Mouse (Mus musculus): ENCODE results near the gene Fgb. TPM values are rescaled to one million over a fixed set of nuclear protein-coding genes. Genes with fewer than 3 reads are reported as not detected.

Gene Fgb
- polyA plus RNA-seq, 1 experiment, result not detected

DNA sequence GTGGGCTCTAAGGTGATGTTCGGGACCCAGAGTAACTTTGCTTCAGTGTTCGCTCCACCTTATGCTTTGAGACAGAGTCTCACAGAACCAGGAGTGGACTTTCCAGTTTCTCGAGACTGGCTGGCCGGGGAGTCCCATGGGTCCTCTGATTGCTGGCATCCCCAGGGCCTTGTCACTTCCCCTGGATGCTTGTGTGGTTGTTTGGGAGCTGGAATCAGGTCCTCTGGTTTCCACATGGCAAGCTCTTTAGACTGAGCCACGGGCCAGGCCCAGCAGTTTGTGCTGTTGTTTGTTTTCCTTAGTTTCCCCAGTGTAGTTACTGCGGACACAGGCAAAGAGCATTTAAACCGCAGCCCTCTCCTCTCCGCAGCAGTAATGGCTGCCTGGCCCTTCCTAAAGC lies 15.9 kb downstream of the Fgb start:
- Histone ChIP-seq H3K4me1 (ENCODE audit: control insufficient read depth, insufficient read depth, low read length) (no peaks in the 10 kb centered on the region), H3K27ac (ENCODE audit: insufficient read depth, low read depth, low read length) (no peak overlapping the region), H3K4me3 (ENCODE audit: insufficient read depth, low read length) (no peak overlapping the region)
- TF ChIP-seq CTCF (IDR thresholded peaks at IDR 0.05; ENCODE audit: low read depth, low read length), result no peak
- TF ChIP-seq POLR2A (IDR thresholded peaks at IDR 0.05; ENCODE audit: borderline replicate concordance, low read depth, low read length), result no peak

DNA sequence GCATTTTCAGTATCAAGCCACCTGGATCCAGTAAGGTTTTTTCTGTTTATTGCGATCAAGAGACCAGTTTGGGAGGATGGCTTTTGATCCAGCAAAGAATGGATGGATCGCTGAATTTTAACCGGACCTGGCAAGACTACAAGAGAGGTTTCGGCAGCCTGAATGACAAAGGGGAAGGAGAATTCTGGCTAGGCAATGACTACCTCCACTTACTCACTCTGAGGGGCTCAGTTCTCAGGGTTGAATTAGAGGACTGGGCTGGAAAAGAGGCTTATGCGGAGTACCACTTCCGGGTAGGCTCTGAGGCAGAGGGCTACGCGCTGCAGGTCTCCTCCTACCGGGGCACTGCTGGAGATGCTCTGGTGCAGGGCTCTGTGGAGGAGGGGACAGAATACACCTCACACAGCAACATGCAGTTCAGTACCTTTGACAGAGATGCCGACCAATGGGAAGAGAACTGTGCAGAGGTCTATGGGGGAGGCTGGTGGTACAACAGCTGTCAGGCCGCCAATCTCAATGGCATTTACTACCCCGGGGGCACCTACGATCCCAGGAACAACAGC lies 16.8 kb downstream of the Fgb start:
- Histone ChIP-seq H3K27ac (ENCODE audit: insufficient read depth, low read depth, low read length) (no peak overlapping the region), H3K4me3 (ENCODE audit: insufficient read depth, low read length) (no peak overlapping the region), H3K4me1 (ENCODE audit: control insufficient read depth, insufficient read depth, low read length) (no peaks in the 10 kb centered on the region)
- TF ChIP-seq POLR2A (IDR thresholded peaks at IDR 0.05; ENCODE audit: borderline replicate concordance, low read depth, low read length) (no peak), CTCF (IDR thresholded peaks at IDR 0.05; ENCODE audit: low read depth, low read length) (no peak)

DNA sequence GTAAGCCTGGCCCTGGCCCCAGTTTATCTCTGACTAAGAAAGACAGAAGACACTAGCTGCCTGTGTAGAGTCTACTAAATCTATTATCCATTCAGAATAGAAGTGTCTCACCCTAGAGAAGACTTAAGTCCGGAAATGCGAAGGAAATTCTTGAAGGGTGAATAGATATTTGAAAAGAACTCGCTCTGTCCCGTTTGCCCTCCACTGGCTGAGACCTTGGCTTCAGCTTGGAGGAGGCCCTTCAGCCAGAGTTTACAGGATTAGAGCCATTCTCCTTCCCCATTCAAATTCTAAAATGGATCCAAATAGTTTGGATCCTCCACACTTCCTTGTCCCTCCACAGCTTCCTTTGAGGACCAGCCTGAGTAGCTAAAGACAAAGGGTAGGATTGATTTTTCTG lies 19.3 kb downstream of the Fgb start:
- TF ChIP-seq CTCF (IDR thresholded peaks at IDR 0.05; ENCODE audit: low read depth, low read length) (no peak), POLR2A (IDR thresholded peaks at IDR 0.05; ENCODE audit: borderline replicate concordance, low read depth, low read length) (no peak)
- no peak overlapping the region for H3K4me3 ChIP-seq (ENCODE audit: insufficient read depth, low read length)
- no peaks in the 10 kb centered on the region for H3K4me1 ChIP-seq (ENCODE audit: control insufficient read depth, insufficient read depth, low read length)
- H3K27ac ChIP-seq (ENCODE audit: insufficient read depth, low read depth, low read length), result no peak overlapping the region

DNA sequence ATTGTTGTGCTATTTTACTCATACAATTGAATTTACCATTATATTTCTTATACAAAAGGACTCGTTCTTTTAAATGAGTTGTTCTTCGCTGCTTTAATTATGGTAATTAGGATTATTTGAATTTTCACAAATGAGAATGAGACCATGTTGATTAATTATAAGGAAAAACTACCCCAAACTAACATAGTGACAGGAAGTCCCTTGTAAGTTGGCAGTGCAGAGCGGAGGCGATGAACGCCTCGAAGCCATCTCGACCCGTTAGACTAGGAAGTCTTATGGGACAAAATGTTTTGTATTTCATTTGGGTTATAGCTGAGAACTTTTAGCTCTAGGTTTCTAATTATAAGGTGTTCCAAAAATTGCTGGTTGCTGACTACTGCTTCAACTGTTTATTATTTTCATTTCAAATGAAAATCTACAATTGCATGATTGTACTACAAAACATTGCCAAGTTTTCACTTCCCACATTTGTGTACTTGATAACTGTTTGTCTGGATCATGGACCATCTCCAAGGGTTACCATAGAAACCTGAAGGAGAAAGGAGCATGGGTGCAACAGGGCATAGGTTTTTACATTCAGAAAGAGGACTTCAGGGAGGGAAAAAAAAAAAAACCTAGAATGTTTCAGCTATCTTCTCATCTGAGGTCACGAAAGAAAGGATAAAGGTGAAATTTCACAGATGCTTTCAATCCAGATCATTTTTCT lies 22.0 kb downstream of the Fgb start:
- no peaks in the 10 kb centered on the region for H3K4me1 ChIP-seq (ENCODE audit: control insufficient read depth, insufficient read depth, low read length)
- no peak for TF ChIP-seq POLR2A (IDR thresholded peaks at IDR 0.05; ENCODE audit: borderline replicate concordance, low read depth, low read length)
- no peak for TF ChIP-seq CTCF (IDR thresholded peaks at IDR 0.05; ENCODE audit: low read depth, low read length)
- H3K4me3 ChIP-seq (ENCODE audit: insufficient read depth, low read length), result no peak overlapping the region
- H3K27ac ChIP-seq (ENCODE audit: insufficient read depth, low read depth, low read length), result no peak overlapping the region

DNA sequence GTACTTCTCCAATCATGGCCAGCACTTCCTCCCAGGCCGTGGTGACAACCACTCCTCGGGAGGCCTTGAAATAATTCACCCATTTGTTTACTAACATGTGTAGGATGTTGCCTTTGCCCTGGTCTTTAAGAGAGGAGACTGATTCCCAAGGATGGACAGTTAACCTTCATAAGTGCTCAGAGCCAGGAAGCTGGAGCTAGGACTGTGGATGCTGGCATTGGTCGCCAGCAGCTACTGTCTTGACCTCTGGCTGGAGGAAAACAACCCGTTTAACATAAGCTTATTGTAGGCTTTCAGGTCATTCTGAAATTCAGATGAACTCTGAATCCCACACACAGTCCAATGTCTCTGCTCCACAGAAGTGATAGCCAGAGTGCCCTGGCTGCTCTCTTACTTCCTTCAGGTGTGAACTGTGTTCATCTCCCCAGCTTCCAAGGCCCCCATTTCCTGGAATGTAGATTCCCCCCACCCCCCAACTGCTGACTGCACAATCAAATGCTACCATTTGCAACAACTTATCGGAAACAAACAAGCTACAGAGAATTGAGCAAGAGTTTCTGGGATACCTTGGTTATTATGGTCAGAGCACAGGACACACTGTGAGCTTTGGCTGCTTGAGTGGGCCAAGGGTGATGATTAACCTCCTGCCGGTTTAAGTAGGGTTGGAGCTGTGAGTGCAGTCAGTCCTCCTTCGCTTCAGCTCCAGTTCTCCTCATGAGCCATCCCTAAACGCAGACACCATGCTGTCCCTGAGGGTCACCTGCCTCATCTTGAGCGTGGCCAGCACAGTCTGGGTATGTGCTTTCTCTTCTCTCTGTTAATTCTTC lies 24.0 kb downstream of the Fgb start, which contains the start of gene Fga:
Gene Fga (plus strand): TSS at position 602 of the 827 bp plus-strand sequence.
- Histone ChIP-seq H3K4me1 (ENCODE audit: control insufficient read depth, insufficient read depth, low read length) (no peaks in the 10 kb centered on the region), H3K27ac (ENCODE audit: insufficient read depth, low read depth, low read length) (no peak within 1 kb of the TSS), H3K4me3 (ENCODE audit: insufficient read depth, low read length) (no peak within 1 kb of the TSS)
- TF ChIP-seq CTCF (IDR thresholded peaks at IDR 0.05; ENCODE audit: low read depth, low read length), result no peak
- no peak for TF ChIP-seq POLR2A (IDR thresholded peaks at IDR 0.05; ENCODE audit: borderline replicate concordance, low read depth, low read length)

DNA sequence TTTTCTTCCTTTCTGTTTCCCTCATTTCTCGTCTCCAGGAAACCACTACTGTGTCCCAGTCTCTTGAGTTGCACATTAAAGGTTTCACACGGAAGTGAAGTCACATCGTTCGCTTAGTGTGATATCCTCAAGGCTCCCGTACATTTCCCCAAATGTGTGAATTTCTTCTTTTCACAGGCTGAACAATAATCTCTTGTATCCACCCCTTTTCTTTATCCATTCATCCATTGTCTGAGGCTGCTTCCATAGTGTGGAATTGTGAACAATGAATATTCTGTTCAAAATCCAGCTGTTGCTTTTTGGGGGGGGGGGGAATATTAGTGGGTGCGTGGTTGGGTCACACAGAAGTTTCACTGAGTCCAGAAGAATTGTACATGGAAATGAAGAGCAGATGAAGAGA lies 24.6 kb downstream of the Fgb start:
- TF ChIP-seq POLR2A (IDR thresholded peaks at IDR 0.05; ENCODE audit: borderline replicate concordance, low read depth, low read length), result no peak
- no peak for TF ChIP-seq CTCF (IDR thresholded peaks at IDR 0.05; ENCODE audit: low read depth, low read length)
- no peak overlapping the region for H3K4me3 ChIP-seq (ENCODE audit: insufficient read depth, low read length)
- H3K27ac ChIP-seq (ENCODE audit: insufficient read depth, low read depth, low read length), result no peak overlapping the region
- no peaks in the 10 kb centered on the region for H3K4me1 ChIP-seq (ENCODE audit: control insufficient read depth, insufficient read depth, low read length)

DNA sequence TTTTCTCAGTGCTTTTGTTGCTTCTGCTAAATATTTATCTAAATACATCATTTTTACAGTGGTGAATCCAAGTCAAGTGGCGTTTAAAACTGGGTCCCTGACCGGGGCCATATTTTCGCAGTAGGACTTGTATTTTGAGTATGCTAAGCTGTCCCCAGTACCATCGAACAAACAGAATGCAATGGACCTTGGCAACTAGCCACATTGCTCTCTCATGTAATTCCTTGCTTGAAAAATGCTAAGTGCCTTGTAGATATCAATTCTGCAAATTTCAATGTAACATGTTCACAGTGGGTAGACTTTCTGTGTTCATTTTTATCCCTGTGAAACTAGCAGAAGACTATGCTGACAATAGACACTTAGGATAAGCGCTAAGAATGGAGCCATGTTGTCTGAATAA lies 28.5 kb downstream of the Fgb start:
- TF ChIP-seq POLR2A (IDR thresholded peaks at IDR 0.05; ENCODE audit: borderline replicate concordance, low read depth, low read length) (no peak), CTCF (IDR thresholded peaks at IDR 0.05; ENCODE audit: low read depth, low read length) (no peak)
- H3K4me1 ChIP-seq (ENCODE audit: control insufficient read depth, insufficient read depth, low read length), result no peaks in the 10 kb centered on the region
- no peak overlapping the region for H3K27ac ChIP-seq (ENCODE audit: insufficient read depth, low read depth, low read length)
- H3K4me3 ChIP-seq (ENCODE audit: insufficient read depth, low read length), result no peak overlapping the region

DNA sequence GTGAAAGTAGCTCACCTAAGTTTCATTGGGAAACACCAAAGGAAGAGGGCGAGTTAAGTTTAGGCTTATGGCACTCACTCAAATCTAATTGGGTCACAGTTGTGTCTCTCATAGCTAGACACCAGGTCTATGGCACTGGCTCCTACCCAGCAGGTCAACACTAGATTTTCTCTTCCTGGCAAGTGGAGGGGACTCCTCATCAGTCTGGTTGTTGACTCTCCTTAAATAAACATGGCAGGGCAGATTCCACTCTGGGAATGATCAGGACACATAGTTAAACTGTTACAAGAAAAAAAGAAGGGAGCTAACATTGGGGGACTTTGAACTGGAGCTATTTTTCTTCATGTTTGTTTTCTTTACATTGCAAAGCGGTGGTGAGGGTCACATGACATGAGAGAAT lies 29.3 kb downstream of the Fgb start:
- Histone ChIP-seq H3K4me3 (ENCODE audit: insufficient read depth, low read length) (no peak overlapping the region), H3K4me1 (ENCODE audit: control insufficient read depth, insufficient read depth, low read length) (no peaks in the 10 kb centered on the region), H3K27ac (ENCODE audit: insufficient read depth, low read depth, low read length) (no peak overlapping the region)
- TF ChIP-seq CTCF (IDR thresholded peaks at IDR 0.05; ENCODE audit: low read depth, low read length) (no peak), POLR2A (IDR thresholded peaks at IDR 0.05; ENCODE audit: borderline replicate concordance, low read depth, low read length) (no peak)

DNA sequence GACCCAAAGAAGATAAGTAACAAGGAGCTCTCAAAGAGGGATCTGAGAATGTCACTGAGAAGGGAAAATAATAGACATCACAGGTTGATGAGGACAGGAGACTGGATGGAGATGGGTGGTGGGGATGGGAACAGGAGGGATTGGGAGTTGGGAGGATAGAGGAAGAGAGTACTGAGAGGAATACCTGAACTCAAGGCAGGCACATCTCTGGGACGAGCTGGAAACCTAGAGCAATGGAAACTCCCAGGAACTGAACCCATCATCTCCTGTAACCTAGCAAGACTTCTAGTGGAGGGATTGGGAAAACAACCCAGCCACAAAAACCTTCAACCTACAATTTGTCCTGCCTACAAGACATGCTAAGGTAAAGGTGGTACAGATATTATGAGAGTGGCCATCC lies 33.4 kb downstream of the Fgb start:
- Histone ChIP-seq H3K4me1 (ENCODE audit: control insufficient read depth, insufficient read depth, low read length) (no peaks in the 10 kb centered on the region), H3K4me3 (ENCODE audit: insufficient read depth, low read length) (no peak overlapping the region), H3K27ac (ENCODE audit: insufficient read depth, low read depth, low read length) (no peak overlapping the region)
- TF ChIP-seq CTCF (IDR thresholded peaks at IDR 0.05; ENCODE audit: low read depth, low read length), result no peak
- TF ChIP-seq POLR2A (IDR thresholded peaks at IDR 0.05; ENCODE audit: borderline replicate concordance, low read depth, low read length), result no peak

DNA sequence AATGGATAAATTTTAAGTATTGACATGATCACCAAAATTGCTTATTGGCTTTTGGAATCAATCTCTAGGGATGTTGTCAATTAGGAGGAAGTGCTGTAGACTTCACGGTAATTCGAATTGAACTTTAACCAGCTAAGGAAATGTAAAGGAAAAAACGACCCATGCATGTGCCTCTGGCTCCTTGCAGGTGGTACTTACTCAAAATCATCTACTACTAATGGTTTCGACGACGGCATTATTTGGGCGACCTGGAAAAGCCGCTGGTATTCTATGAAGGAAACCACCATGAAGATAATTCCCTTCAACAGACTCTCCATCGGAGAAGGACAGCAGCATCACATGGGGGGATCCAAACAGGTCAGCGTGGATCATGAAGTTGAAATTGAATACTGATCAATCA lies 35.7 kb downstream of the Fgb start:
- H3K4me3 ChIP-seq (ENCODE audit: insufficient read depth, low read length), result no peak overlapping the region
- no peak overlapping the region for H3K27ac ChIP-seq (ENCODE audit: insufficient read depth, low read depth, low read length)
- H3K4me1 ChIP-seq (ENCODE audit: control insufficient read depth, insufficient read depth, low read length), result no peaks in the 10 kb centered on the region
- TF ChIP-seq CTCF (IDR thresholded peaks at IDR 0.05; ENCODE audit: low read depth, low read length) (no peak), POLR2A (IDR thresholded peaks at IDR 0.05; ENCODE audit: borderline replicate concordance, low read depth, low read length) (no peak)
